Mouse (Mus musculus): ENCODE data around the gene Myo1f.

Myo1f gene

DNA sequence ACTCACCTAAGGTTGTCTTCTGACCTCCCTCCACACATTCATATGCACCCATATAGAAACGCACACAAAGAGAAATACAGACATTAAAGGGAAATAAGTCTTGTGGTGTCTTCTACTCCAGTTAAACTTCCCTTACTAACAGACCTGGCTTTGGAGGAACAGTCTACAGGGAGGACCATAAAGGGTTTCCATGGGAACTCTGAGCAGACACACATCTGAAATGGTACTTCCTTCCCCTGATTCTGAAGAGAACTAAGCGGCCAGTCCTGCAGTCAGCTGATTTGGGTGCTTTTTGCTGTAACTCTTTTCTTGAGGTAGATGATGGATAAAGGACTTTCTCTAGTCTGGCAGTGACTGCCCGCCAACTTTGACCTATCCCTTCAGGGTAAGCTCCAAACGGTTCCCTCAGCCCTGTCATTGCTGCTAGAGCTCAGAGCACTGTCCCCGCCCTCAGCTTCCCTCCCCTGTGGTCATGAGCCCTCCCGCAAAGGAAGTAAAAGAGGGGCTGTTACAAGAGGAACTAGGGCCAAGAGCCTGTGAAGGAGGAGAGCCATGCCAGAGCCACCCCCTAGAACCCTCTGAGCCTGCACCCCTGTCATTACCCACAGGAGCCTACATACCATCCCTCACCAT lies at the start of gene Myo1f:
Gene Myo1f, plus strand, starts transcription at position 485 of the 633 bp plus-strand sequence.
- CTCF ChIA-PET, result no interaction called here

DNA sequence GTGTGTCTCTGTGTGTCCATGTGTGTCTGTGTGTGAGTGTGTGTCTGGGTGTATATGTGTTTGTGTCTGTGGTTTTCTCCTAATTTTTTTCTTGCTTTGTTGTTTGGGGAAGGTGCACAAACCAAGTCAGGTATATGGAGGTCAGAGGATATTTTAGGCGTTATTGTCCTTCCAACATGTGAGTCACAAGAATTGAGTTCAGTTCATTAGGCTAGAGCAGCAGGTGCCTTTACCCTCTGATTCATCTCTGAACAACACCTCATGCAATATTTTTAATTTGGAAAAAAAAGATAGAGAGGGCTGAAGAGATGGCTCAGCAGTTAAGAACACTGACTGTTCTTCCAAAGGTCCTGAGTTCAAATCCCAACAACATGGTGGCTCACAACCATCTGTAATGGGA lies 47.1 kb upstream of the Myo1f start:
- CTCF ChIA-PET, result no interaction called here

DNA sequence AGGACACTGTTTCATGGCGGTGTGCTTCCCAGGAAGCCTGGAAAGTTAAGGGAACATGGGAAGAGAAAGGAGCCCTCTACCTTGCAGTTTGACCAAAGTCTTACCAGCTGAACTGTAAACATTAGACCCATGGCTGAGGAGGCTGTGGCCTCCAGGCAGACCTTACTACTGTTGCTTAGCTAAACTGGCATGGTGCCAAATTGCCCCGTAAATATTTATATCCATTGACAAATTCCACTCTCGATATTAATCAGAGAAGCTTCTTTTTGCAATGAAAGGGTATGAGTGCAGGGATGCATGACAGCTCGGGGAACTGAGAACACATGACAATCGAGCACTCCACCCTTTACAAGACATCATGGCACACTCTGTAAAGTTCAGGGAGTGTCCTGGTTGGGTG lies 45.3 kb upstream of the Myo1f start:
- CTCF ChIA-PET, result interaction anchor here (0.6 kb wide), 1 partner anchor 695 kb away, joined by 4 read pairs; no protein-coding TSS in a partner anchor

DNA sequence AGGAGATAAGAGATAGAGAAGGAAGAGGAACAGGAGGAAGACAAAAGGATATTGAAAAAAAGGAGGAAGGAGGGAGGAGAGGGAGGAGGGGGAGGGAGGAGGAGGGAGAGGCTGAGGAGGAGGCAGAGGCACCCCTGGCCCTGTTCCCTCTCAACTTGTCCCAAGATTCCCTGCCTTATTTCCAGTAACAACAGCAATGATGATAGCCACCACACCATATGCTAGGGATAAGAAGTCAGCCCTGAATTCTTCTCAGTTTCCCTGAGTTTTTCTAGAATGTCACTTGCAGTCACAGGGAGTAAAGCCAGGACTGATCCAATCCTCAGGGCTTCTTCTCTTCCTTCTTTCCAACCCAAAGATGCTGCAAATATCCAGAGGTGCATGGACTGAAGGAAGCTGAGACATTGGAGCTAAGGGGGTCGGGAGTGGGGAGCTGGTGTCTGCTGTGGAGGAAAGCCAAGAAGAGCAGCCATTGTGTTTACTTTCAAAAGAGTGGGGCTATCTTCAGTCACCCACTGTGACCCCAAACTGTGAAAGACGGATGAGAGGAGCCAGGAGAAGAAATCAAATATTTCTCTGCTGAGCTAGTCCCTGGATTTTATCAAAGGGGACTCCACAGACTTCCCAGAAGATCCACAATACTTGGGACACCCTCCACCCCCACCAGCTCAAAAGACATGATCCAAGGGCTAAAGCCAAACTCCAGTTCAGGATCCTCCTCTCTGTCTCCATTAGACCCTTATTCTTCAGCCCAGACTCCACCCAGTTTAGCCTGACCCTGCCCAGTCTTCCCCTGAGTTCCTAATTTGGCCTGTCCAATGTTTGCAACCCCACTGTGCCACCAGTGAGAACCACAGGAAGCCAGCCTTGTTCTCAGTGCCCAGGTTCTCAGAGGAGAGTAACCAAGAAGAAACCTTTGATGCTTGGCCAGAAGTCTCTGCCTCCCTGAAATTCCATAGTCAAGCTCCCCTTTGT lies 42.8 kb upstream of the Myo1f start:
- CTCF ChIA-PET, result no interaction called here

DNA sequence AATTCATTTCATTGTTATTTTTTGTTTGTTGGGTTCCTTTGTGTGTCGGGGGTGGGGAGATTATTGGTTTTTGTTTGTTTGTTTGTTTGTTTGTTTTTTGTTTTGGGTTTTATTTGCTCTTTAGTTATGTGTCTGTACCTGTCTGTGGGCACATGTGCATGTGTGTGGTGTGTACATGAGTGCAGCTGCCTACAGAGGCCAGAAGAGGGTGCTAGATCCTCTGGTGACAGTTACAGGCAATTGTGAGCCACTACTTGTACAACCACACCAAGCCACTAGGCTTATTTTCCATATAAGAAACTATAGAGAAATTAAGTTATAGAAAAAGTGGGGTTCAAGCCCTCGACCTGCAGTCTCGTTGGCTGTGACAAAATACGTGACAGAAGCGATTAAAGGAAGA lies 41.6 kb upstream of the Myo1f start:
- CTCF ChIA-PET, result no interaction called here

DNA sequence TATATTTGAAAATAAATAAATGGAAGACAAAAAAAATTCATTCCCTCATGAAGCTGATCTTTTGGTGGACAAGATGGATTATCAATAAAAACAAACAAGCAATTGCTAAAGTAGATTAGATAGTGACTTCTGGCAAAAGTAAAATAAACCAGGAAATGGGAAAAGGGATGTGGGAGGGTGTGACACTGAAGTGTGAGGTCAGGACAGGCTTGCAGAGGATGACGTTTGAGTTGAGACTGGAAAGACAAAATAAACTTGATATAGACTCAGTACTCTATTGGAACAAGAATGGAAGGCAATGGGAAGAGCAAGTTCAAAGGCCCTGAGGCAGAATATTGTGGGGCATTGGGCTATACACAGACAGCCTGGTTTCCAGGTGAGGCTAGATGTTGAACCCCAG lies 35.1 kb upstream of the Myo1f start:
- CTCF ChIA-PET, result no interaction called here

DNA sequence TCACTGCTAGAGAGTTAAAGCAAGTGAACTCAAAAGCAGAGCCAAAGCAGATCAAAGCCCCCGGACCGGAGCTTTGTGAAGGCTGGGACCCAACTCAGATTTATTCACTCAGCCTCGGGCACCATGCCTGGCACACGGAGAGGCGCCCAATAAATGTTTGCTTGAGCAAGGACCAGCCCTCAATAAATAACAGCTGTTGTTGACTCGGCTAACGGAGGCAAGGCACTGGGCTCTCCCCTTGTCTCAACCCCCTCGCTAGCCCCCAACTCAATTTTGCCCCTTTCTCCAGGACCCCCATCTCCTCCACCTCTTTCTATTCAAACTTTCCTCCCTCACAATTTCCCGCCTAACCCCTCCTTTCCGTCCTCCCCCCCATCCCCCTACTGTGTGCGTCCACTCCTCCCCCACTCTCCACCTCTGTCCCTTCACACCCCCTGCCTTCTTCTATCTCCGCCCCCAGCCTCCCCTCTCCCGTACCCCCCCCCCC lies 32.0 kb upstream of the Myo1f start:
- CTCF ChIA-PET, result no interaction called here

DNA sequence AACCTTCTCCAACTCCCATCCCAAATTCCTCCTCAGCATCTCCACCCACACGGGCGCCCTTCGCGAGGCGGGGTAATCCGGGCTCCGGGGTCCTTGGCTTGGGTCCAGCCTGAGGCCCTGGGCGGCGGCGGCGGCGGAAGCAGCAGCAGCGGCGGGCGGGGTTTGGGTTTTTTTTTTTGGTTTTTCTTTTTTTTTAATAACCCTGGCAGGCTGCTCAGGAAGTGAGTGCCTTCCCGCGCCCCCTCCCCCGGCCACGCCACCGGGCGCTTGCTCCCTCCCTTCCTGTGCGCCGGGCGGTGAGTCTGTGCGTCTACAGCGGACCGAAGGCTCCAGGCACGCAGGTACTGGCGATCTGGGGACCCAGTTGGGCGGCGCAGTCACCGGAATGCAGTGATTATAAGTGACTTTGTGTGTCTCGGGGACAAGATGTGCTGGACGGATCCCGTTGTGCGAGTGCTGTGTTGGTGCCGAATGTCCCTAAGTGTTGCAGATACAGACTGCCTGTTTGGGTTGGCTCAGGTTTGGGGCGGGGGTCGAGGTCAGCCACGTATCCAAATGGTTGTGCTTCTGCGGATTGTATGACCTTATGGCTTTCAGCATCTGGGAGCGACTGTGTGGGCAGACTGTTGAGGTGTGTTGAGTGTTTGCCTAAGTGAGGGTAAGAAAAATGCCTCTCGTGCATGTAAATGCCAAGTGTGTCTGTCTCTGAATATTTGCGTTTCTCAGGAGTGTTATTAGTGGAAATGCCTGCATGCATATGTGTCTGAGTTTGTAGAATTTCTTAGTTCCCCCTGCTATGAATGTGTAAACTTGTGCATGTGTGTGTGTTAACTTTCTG lies 31.4 kb upstream of the Myo1f start, which contains the start of gene Adamts10:
Gene Adamts10, plus strand, starts transcription at position 287 of the 838 bp plus-strand sequence.
- CTCF ChIA-PET, result no interaction called here

DNA sequence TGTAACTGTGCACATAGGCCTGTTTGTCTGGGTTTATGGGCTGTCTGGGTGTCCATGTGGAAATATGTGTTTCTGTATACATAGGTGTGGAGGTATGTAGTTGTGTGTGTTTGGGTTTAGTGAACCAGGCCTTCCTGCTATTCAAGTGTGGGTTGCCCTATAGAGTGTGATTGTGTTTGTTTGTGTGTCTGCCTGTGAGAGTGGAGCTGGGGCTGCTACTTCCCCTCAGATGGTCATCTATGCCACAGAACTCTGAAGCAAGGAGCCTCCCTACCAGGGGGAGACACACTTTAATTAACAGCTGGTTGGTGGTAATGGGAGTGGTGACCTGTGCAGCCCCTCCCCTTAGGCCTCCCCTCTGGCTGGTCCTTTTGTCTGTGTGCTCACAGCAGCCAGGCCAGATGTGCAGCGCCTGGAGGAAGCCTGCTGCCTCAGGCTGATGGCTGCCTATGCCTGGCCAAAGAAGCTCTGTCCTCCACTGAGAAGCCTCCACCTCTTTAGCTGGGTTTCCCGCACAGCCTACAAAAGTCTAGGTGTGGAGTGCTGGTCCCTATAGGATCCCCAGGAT lies 30.6 kb upstream of the Myo1f start:
- CTCF ChIA-PET, result no interaction called here

DNA sequence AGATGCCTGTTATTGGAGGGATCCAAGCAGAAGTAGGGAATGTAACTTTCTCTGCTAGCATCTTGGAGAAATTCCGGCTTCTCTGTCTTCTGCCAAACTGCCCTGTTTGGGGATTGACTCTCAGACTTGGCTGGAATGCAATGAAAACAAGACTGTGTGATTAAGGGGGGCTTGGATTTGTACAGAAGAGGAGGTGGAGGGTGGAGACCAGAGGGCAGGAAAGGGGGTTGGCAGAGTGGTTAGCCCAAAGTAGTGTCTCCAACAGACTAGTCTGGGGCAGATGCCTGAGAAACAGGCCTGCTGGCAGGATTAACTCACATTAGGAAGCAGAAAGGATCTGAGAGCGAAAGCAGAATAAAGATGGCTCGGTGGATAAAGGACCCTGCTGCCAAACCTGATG lies 29.0 kb upstream of the Myo1f start:
- CTCF ChIA-PET, result no interaction called here

DNA sequence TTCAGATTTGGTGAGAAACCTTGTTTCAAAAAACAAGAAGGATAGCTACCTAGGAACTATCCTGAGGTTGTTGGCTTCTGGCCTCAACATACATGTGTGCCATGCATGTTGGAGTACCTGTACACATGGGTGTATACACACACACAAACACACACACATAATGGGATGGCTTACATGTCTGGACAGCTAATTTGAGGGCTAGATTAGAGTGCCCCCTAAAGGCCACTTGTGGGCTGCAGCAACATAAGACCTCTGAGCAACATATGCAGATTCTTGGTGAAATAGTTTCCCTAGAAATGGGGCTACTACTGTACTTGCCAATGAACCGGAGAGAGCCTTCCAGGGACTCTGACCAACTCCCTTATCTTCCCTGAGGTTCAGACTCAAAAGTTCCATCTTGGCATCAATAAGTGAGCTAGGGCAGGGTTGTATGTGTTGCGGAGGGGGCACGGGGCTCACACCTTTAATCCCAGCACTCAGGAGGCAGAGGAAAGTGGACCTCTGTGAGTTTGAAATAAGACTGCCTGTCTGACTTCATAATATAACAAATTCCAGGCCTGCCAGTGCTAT lies 16.3 kb upstream of the Myo1f start:
- CTCF ChIA-PET, result no interaction called here

DNA sequence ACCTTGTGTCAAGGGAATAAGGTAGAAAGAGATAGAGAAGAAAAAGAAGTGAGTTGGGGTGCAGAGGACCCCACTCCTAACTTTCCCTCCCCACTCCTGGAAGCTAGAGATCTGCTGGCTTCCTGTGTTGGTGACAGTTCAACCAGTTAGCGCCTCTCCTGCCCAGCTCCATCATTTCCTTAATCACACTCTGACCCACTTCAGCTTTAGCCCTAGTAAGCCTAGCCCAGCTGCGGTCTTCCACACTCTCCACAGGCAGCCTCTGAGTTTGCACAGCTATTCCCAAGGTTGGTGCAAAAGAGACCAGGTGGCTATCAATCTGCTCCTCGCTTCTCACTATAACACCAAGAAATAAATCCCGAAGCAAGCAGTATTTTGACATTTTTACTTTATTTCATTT lies 15.6 kb upstream of the Myo1f start:
- CTCF ChIA-PET, result no interaction called here

DNA sequence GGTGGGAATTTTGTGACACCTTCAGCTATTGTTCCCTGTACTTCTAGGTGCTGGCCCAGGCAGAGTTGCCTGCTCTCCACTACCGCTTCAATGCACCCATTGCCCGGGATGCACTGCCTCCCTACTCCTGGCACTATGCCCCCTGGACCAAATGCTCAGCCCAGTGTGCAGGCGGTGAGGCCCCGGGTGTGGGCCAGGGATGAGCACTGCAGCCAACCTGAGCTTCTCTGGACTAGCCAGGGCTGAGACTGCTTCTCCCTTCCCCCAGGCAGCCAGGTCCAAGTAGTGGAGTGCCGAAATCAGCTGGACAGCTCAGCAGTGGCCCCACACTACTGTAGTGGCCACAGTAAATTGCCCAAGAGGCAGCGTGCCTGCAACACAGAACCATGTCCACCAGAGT lies 6.3 kb upstream of the Myo1f start:
- CTCF ChIA-PET, result no interaction called here

DNA sequence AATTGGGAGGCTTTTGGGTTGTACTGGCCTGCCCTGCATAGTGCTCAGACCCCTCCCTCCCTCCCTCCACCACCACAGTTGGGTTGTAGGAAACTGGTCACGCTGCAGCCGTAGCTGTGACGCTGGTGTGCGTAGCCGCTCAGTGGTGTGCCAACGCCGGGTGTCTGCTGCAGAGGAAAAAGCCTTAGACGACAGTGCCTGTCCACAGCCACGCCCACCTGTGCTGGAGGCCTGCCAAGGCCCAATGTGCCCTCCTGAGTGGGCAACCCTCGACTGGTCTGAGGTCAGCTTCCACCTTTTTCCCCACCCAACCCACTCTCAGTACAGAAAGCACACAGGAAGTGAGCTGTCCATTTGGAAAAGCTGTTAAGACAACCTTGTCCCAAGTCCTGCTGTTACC lies 5.1 kb upstream of the Myo1f start:
- CTCF ChIA-PET, result interaction anchor here (0.6 to 0.8 kb wide), 2 partner anchors 539 to 1147 kb away, joined by 3 read pairs; no protein-coding TSS in a partner anchor

DNA sequence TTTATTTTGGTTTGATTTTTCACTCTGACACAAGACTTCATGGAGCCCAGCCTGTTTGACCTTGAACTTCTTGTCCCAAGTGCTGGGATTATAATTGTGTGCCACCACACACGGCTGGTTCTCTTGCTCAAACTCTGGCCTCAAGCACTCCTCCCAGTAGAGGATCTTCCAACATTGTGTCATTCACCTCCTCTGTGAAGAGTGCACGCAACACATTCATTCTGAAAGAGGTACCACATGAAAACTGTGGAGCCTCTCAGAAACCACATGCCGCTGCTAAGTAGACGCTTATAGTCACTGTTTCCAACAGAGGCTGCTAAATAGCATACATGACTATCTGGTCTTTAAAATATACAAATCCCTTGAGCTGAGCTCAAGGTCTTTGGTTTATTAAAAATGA lies 3.4 kb upstream of the Myo1f start:
- CTCF ChIA-PET, result no interaction called here

DNA sequence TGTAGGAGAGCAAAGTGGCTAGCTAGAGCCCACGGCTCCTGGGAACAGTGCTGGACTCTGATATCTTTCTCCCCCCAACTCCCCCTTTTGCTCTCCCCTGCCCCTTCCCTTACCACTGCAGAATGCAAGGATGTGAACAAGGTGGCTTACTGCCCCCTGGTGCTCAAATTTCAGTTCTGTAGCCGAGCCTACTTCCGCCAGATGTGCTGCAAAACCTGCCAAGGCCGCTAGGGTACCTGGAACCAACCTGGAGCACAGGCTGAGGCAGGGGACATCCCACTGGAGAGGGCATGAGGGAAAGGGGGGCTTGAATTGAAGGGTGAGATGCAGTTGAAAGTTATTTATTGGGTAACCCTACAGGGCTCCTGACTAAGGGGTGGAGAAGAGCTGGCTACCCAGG lies 2.5 kb upstream of the Myo1f start:
- CTCF ChIA-PET, result no interaction called here

DNA sequence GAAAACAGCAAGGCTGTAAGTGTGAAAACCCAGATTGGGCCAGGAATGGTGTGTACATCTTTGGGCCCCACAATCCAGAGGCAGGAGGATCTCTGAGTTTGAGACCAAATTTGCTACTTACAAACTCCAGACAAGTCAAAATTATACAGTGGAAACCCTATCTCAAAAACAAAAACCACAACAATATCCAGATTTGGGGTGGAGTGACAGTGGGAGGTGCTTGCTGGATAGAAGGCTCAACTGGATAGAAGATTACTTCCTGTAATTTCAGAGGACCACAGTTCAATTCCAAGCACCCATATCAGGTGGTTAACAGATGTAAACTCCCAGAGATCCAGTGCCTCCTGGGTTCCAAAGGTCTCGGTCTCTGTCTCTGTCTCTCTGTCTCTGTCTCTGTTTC lies 971 bp upstream of the Myo1f start:
- CTCF ChIA-PET, result no interaction called here

DNA sequence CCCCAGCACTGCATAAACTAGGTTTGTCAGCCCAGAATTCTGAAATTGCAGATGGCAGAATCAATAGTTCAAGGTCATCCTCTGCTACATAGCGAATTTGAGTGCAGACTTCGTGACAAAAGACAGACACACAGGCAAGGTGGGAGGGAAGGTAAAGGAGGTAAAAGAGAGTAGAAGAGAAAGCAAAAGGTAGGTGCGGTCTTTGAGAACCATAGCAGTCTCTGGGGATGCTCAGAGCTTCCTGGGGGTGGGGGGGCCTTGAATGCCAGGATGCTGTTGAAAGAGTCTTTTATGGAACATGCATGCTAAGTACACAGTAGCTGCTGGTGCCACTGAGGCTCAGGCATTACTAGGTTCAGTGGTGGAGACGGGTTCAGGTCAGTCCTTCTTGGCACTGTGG lies 2.4 kb downstream of the Myo1f start:
- CTCF ChIA-PET, result no interaction called here

DNA sequence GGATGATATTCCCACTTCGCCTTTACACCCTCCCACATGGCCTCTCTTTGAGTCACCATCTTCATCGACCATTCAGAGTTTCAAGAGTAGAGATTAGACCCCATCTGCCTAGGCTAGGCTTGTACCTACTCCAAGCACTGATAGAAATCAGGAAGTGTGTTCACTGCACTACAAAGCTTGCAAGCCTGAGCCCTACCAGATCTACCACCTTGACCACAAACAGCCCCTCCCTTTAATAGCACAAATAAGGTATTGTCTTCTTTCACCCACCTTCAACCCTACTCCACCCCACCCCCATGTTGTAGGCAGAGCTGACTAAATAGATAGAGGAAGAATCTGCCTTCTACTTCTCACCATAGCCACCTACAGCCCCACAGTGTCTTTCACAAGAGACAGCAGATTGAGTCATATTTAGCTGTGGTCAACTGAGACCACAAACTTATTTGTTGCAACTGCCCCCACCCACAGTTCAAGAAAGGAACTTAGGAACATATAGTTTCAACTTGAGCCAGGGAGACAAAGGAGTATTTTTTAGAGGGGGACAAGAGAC lies 8.1 kb downstream of the Myo1f start:
- CTCF ChIA-PET, result no interaction called here

DNA sequence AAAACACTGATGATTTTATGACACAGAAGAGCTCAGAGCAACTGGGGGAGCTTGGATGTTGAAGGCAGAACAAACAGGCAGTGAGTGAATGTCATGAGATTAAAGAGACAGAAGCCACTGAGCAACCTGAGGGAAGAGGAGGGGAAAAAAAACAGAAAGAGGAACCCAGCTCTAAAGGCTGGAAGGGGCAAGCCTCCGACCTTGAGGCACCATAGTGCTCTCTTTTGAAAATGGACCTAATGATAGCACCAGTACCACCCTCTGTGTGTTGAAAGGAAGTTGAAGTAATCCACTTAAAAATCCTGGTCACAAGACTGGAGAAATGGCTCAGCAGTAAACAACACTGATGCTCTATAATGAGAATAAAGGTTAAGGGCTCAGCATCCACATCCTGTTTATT lies 9.1 kb downstream of the Myo1f start:
- CTCF ChIA-PET, result no interaction called here

DNA sequence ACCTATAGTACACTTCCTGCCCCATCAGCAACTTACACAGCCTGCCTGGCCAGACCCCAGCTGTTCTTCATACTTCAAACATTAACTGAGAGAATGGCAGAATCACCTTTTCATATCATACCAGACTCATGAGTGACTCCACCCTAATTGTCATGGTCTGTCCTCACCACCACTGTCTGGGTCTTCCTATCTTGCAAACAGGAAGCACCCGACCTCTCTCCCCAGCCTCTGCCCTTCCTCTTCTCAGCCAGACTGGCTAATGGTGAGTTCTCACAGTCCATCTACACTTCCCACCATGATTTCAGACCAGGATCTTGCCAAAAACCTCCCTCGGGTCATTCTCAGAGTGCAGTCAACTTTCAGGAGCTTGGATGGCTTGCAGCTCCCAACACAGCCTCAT lies 10.7 kb downstream of the Myo1f start:
- CTCF ChIA-PET, result no interaction called here
